Mouse (Mus musculus): Measurements from ENCODE around the gene Kat6b. TPM values are rescaled to one million over a fixed set of nuclear protein-coding genes. Genes with fewer than 3 reads are reported as not detected.

Gene Kat6b
- total and polyA plus RNA-seq, 2 experiments from 2014 or later = 15.2 to 23.1 TPM

- Histone ChIP-seq H3K9me3 (ENCODE audit: low read length) (no peaks in the 10 kb centered on the region), H3K36me3 (ENCODE audit: insufficient read depth, low read length) (no peaks in the 10 kb centered on the region), H3K9ac (replicated peaks; ENCODE audit: low read length, poor library complexity, severe bottlenecking) (no peak overlapping the region), H3K4me3 (ENCODE audit: low read depth, low read length) (no peak overlapping the region), H3K27me3 (ENCODE audit: insufficient read depth, low read length) (no peaks in the 10 kb centered on the region), H3K27ac (ENCODE audit: low read depth, low read length) (no peak overlapping the region), H3K4me2 (ENCODE audit: low read depth, low read length, poor library complexity, severe bottlenecking) (no peak overlapping the region), H3K4me1 (ENCODE audit: insufficient read depth, low read length) (no peaks in the 10 kb centered on the region)
- 37% methylated on average over 3 of the region's 3 CpGs for WGBS
- ATAC-seq (ENCODE audit: low FRiP score) (no peak), DNase-seq (ENCODE audit: low spot score) (no peak)
- no peak for TF ChIP-seq CTCF (IDR thresholded peaks at IDR 0.05)
Observed at GRCm38 (mm10) chr14:21489116-21489485, 7.9 kb downstream of the Kat6b start.

DNA sequence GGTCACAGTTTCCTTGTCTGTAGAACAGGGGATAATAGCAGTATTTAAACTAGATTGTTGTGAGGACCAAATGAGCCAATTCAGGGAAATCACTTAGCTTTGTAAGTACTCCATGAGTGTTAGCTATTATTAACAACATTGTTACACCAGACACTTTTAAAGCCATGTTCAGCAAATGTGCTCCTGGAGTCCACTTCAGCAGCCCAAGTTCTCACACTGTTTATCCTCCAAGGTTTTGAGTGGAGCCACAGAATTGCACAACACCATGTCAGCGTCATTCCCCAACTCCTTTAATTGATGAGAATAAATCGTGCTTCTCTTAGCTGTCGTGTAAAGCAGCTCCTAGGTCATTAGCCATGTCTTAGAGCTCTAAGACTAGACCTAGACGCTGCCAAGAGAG, 8.9 kb downstream of the Kat6b start:
- DNase-seq (ENCODE audit: low spot score) (no peak), ATAC-seq (ENCODE audit: low FRiP score) (no peak)
- H3K9me3 ChIP-seq (ENCODE audit: low read length) = no peaks in the 10 kb centered on the region
- H3K27ac ChIP-seq (ENCODE audit: low read depth, low read length) = no peak overlapping the region
- no peaks in the 10 kb centered on the region for H3K27me3 ChIP-seq (ENCODE audit: insufficient read depth, low read length)
- H3K4me3 ChIP-seq (ENCODE audit: low read depth, low read length) = no peak overlapping the region
- no peak for TF ChIP-seq CTCF (IDR thresholded peaks at IDR 0.05)
- no peak overlapping the region for H3K4me2 ChIP-seq (ENCODE audit: low read depth, low read length, poor library complexity, severe bottlenecking)
- no peaks in the 10 kb centered on the region for H3K36me3 ChIP-seq (ENCODE audit: insufficient read depth, low read length)
- 69% methylated on average over 4 of the region's 4 CpGs for WGBS
- no peaks in the 10 kb centered on the region for H3K4me1 ChIP-seq (ENCODE audit: insufficient read depth, low read length)
- H3K9ac ChIP-seq (replicated peaks; ENCODE audit: low read length, poor library complexity, severe bottlenecking) = no peak overlapping the region

DNA sequence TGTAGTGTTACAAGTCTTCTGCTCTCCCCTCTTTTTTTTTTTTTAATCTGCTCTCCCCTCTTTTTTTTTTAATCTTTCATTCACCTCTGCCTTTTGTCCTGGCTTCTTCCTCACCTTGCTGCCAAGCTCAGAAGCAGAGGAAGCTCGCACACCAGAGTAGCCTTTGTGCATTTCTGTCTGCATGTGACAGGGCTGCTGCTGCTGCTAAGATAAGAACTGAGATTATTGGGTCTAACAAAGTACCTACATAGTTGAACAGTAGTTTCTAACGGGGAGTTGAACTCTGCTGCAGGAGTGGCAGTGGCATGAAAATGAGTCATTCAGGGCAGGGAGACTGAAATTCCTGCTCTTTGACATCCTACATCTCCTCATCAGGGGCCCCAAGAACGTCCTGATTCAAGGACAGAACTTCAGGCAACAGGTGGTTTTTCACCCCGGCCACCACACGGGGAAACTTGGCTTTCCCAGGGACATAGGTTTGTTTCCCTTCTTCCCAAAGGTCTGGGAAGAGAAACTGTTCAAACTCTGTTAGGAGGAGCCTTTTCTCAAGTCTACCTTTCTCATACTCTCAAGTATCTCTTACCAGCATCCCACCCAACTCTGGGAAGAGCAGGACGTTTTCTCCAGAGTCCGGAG, 17.2 kb downstream of the Kat6b start:
- Histone ChIP-seq H3K4me1 (ENCODE audit: insufficient read depth, low read length) (peaks cover 6% of the 10 kb centered on the region; the same call in 1 of the 2 replicates), H3K9ac (replicated peaks; ENCODE audit: low read length, poor library complexity, severe bottlenecking) (peak overlapping the region; percentile 85), H3K36me3 (ENCODE audit: insufficient read depth, low read length) (no peaks in the 10 kb centered on the region), H3K9me3 (ENCODE audit: low read length) (no peaks in the 10 kb centered on the region), H3K4me2 (ENCODE audit: low read depth, low read length, poor library complexity, severe bottlenecking) (peak overlapping the region; percentile 81), H3K27me3 (ENCODE audit: insufficient read depth, low read length) (no peaks in the 10 kb centered on the region), H3K27ac (ENCODE audit: low read depth, low read length) (peak overlapping the region; percentile 96), H3K4me3 (ENCODE audit: low read depth, low read length) (peak overlapping the region; percentile 75)
- 2% methylated on average over 7 of the region's 7 CpGs for WGBS
- ATAC-seq (ENCODE audit: low FRiP score) = no peak
- TF ChIP-seq CTCF (IDR thresholded peaks at IDR 0.05) = no peak; the same call in 1 of the 2 replicates
- no peak for DNase-seq (ENCODE audit: low spot score)

DNA sequence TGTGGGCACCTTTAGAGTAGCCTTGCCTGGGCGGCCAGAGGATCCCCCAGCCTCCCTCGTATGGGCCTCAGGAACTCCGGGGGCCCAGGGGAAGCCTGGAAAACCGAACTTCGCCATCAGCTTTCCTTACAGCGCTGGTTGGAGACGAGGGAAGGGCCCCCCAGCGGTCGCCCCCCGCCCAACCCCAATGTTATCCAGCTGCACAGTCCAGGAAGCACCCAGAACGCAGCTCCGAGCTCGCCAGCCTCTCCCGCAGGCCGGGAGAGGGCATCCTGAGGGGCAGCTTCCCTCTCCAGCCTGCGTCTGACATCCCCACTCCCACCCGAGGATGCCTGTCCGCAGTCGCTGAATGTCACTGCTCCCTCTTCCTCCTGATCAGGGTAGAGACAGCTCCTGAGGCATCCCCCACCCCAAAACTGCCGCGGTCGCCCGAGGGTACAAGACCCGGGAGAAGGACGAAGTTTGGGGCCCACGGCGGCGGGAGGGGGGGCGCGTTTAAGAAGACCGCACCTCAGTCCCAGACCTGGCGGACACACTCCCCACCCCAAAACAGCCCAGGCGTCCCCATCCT, 17.9 kb downstream of the Kat6b start:
- Histone ChIP-seq H3K9ac (replicated peaks; ENCODE audit: low read length, poor library complexity, severe bottlenecking) (peak overlapping the region; percentile 85), H3K9me3 (ENCODE audit: low read length) (no peaks in the 10 kb centered on the region), H3K27ac (ENCODE audit: low read depth, low read length) (peak overlapping the region; percentile 96), H3K36me3 (ENCODE audit: insufficient read depth, low read length) (no peaks in the 10 kb centered on the region), H3K4me1 (ENCODE audit: insufficient read depth, low read length) (peaks cover 6% of the 10 kb centered on the region; the same call in 1 of the 2 replicates), H3K4me2 (ENCODE audit: low read depth, low read length, poor library complexity, severe bottlenecking) (peak overlapping the region; percentile 81), H3K4me3 (ENCODE audit: low read depth, low read length) (peak overlapping the region; percentile 75), H3K27me3 (ENCODE audit: insufficient read depth, low read length) (no peaks in the 10 kb centered on the region)
- peak; percentile 65 for DNase-seq (ENCODE audit: low spot score)
- WGBS = under 1% methylated on average over 31 of the region's 33 CpGs
- no peak for ATAC-seq (ENCODE audit: low FRiP score)
- peak; percentile 51 for TF ChIP-seq CTCF (IDR thresholded peaks at IDR 0.05)

DNA sequence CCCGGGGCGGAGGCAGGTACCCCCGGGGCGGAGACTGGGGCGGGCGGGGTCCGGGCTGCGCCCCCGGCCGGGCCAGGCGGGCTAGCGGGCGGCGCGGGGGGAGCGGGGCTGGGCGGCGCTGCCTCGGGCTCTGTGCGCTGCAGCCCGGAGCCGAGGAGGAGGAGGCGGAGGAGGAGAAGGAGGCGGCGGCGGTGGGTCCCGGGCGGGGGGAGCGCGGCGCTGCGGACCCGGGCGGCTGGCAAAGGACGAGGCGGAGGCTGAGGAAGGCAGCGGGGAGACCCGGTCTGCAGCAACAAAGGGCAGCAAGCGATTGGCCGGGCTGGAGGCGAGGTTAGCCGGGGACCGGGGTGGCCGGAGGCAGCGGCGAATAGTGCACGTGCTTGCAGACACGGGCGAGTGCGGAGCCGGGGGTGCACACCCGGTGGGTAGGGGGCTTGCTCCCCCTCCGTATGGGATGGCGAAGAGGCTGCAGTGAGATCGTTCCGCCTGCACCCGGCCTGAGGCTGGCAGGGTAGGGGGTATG, 18.5 kb downstream of the Kat6b start:
- peak; percentile 62 for DNase-seq (ENCODE audit: low spot score)
- Histone ChIP-seq H3K4me1 (ENCODE audit: insufficient read depth, low read length) (peaks cover 6% of the 10 kb centered on the region; the same call in 1 of the 2 replicates), H3K9me3 (ENCODE audit: low read length) (no peaks in the 10 kb centered on the region), H3K4me3 (ENCODE audit: low read depth, low read length) (peak overlapping the region; percentile 75), H3K27ac (ENCODE audit: low read depth, low read length) (peak overlapping the region; percentile 96), H3K36me3 (ENCODE audit: insufficient read depth, low read length) (no peaks in the 10 kb centered on the region), H3K4me2 (ENCODE audit: low read depth, low read length, poor library complexity, severe bottlenecking) (peak overlapping the region; percentile 81), H3K27me3 (ENCODE audit: insufficient read depth, low read length) (no peaks in the 10 kb centered on the region), H3K9ac (replicated peaks; ENCODE audit: low read length, poor library complexity, severe bottlenecking) (peak overlapping the region; percentile 85)
- no peak; the same call in 1 of the 2 replicates for TF ChIP-seq CTCF (IDR thresholded peaks at IDR 0.05)
- ATAC-seq (ENCODE audit: low FRiP score) = peak; percentile 38
- WGBS = under 1% methylated on average over 37 of the region's 57 CpGs
